Mouse (Mus musculus) forebrain, embryonic 13.5 days (tissue): Measurements from ENCODE around the gene Fam162b. TPM values are rescaled to one million over a fixed set of nuclear protein-coding genes. Genes with fewer than 3 reads are reported as not detected.
A peak's percentile ranks its signal among the peaks of the same experiment; 100 is the strongest.

Experiments used
- ATAC-seq: fragments of 200-750 bp; cut with Nextera tagmentation; 2 replicates; pipeline ENCODE4 v1.8.0; 2017
- H3K27ac ChIP-seq: fragments of 300-500 bp; sonication (generic); 2 replicates; pipeline ENCODE4 v1.5.1; 2015; ENCODE audit warnings: inconsistent platforms, mild to moderate bottlenecking, moderate library complexity
- H3K27me3 ChIP-seq: fragments of 300-500 bp; sonication (generic); 2 replicates; pipeline ENCODE4 v1.6.1; 2015; ENCODE audit warnings: mild to moderate bottlenecking, inconsistent platforms
- H3K36me3 ChIP-seq: fragments of 300-500 bp; sonication (generic); 2 replicates; pipeline ENCODE4 v1.6.1; 2015; ENCODE audit warnings: mild to moderate bottlenecking, inconsistent platforms; ENCODE audit not compliant: poor library complexity, severe bottlenecking
- H3K4me1 ChIP-seq: fragments of 300-500 bp; sonication (generic); 2 replicates; pipeline ENCODE4 v1.6.1; 2015; ENCODE audit warnings: inconsistent platforms
- H3K4me2 ChIP-seq: fragments of 300-500 bp; sonication (generic); 2 replicates; pipeline ENCODE4 v1.6.1; 2015; ENCODE audit warnings: inconsistent platforms, mild to moderate bottlenecking, moderate library complexity
- H3K4me3 ChIP-seq: fragments of 300-500 bp; sonication (generic); 2 replicates; pipeline ENCODE4 v1.5.1; 2015; ENCODE audit warnings: mild to moderate bottlenecking, inconsistent platforms
- H3K9ac ChIP-seq: fragments of 300-500 bp; sonication (generic); 2 replicates; pipeline ENCODE4 v1.6.1; 2015; ENCODE audit warnings: mild to moderate bottlenecking, inconsistent platforms
- H3K9me3 ChIP-seq: fragments of 300-500 bp; sonication (generic); replicated peaks from 2 replicates; pipeline ENCODE4 v1.6.1; 2016; ENCODE audit warnings: inconsistent platforms
- whole genome bisulfite sequencing: fragments of 180-500 bp; shearing (Covaris S2); methylation state at CpG from one replicate; pipeline ENCODE4 v1.1.7; 2015; 5-methylcytosine and 5-hydroxymethylcytosine counted together
- polyA plus RNA-seq: library from polyadenylated mRNA; unstranded; fragments of >200 nt; fragmentation: Nextera tagmentation; extraction: Ambion mirVana; gene quantifications from 2 replicates; pipeline ENCODE4 v1.2.1, GENCODE M21; 2015

Fam162b gene
- polyA plus RNA-seq, 1 experiment from 2014 or later: 3.2 TPM

DNA sequence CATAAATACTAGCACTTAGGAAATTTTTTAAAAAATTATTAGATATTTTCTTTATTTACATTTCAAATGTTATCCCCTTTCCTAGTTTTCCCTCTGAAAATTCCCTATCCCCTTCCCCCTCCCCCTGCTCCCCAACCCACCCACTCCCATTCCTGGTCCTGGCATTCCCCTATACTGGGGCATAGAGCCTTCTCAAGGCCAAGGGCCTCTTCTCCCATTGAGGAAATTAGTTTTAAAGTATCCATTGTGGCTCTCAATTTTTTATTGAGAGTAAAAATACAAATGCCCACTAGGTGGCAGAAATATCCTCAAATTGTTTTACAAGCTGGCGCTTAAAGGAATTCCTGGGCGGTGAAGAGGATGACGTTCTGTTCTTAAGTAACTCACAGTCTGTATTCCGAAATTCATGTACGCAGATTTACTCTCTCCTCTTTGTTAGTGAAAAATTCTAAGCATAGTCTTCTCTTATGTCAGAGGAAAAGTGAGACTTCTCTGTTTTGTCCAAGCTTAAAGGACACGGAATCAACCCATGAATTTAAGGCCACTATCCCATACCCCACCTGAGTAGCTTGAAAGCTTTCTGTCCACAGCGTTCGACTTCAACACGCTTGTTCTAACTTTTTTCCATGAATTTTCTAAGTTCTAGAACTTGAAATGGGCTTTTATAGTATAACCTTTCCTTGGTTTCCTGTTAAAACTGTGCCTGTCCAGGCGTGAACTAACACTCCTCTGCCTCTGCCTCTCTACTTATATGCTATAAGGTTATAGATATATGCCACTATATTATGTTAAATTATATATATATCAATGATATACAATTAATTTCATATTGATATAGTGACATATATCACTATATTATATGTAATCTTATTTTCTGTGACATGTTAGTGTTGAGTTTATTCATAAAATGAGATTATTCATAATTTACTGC is 4.9 kb upstream of the Fam162b start:
- peak; percentile 78 for ATAC-seq
- no peak overlapping the region for H3K4me2 ChIP-seq

DNA sequence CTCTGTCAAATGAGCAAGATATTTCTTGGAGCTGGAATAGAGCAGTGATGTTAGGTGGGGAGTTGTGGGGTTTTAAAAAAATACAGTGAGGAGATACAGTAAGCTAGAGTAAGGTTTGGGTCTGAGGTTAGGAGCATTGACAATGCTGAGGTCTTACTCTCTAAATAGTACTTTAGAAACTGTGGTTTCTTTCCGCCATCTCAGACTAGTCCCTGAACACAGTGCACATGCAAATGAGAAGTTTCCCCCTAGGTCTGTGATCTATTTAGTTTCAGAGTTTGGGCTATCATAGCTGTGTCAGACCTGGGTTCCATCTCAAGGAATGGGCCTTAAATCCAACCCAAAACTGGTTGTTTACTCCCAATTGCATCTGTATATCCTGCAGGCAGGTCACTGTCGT is 1.3 kb upstream of the Fam162b start:
- WGBS: 85% methylated on average over 2 of the region's 2 CpGs
- no peaks in the 10 kb centered on the region for H3K36me3 ChIP-seq

More for the DNA sequence above, 4.9 kb upstream of the Fam162b start:
- Histone ChIP-seq H3K4me3 (no peak overlapping the region), H3K27ac (no peak overlapping the region), H3K27me3 (peaks cover 6% of the 10 kb centered on the region; the same call in 1 of the 2 replicates), H3K9ac (no peak overlapping the region), H3K36me3 (no peaks in the 10 kb centered on the region), H3K4me1 (0 out of 2 replicates have a peak, but pooled peaks cover 2% of the 10 kb centered on the region), H3K9me3 (no peaks in the 10 kb centered on the region)
- WGBS: 42% methylated on average over 10 of the region's 10 CpGs

DNA sequence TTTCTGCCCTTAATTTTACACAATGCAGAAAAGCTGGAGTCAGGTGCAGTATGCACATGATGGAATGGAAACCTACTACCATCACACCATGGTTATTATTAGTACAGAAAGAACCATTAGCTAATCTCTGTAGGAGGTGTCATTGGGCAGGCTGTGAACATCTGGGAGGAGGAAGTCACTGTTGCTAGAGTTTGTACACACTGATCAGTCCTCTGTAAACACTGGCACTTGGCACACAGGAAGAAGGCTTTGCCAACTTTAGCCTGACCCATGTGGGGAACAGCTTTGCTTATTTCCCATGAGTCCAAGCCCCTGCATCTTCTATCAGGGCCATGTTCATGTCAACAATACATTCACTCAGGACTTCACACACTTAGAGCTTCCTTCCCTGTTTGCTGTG is 5.4 kb downstream of the Fam162b start:
- ATAC-seq: no peak
- H3K4me2 ChIP-seq: no peak overlapping the region
- no peaks in the 10 kb centered on the region for H3K9me3 ChIP-seq
- H3K4me3 ChIP-seq: no peak overlapping the region
- no peak overlapping the region for H3K27ac ChIP-seq
- H3K9ac ChIP-seq: no peak overlapping the region
- peaks cover 6% of the 10 kb centered on the region; the same call in 1 of the 2 replicates for H3K27me3 ChIP-seq
- H3K36me3 ChIP-seq: no peaks in the 10 kb centered on the region
- H3K4me1 ChIP-seq: no peaks in the 10 kb centered on the region

More for the DNA sequence above, 1.3 kb upstream of the Fam162b start:
- H3K9me3 ChIP-seq: no peaks in the 10 kb centered on the region
- 0 out of 2 replicates have a peak, but pooled peaks cover 4% of the 10 kb centered on the region for H3K4me1 ChIP-seq
- H3K27ac ChIP-seq: no peak overlapping the region
- no peak overlapping the region for H3K4me2 ChIP-seq
- H3K9ac ChIP-seq: no peak overlapping the region
- no peak overlapping the region for H3K4me3 ChIP-seq
- H3K27me3 ChIP-seq: peaks cover 11% of the 10 kb centered on the region
- no peak for ATAC-seq

DNA sequence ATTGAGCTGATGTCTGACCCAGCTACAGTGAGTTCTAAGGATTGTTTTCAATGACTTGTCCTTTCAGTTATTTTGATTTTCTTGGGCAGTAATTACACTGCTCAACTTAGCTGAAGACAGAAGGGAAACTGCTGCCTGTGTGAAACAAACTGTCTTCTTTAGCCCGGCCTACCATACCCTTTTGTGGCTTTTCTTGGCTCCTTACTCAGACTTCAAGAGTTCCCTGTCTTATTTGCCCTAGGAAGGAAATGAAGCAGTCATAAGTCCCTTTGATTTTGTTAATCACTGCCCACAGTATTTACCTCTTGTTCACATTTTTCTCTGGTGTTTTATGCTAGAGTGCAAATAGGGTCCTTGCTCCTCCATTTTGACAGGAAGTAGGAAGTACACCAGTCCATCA is 5.9 kb downstream of the Fam162b start:
- Histone ChIP-seq H3K4me1 (no peaks in the 10 kb centered on the region), H3K27me3 (0 out of 2 replicates have a peak, but pooled peaks cover under 1% of the 10 kb centered on the region), H3K9me3 (no peaks in the 10 kb centered on the region), H3K9ac (no peak overlapping the region), H3K27ac (no peak overlapping the region), H3K4me2 (no peak overlapping the region), H3K36me3 (no peaks in the 10 kb centered on the region), H3K4me3 (no peak overlapping the region)
- WGBS: 50% methylated on average over 1 of the region's 1 CpGs
- no peak for ATAC-seq

DNA sequence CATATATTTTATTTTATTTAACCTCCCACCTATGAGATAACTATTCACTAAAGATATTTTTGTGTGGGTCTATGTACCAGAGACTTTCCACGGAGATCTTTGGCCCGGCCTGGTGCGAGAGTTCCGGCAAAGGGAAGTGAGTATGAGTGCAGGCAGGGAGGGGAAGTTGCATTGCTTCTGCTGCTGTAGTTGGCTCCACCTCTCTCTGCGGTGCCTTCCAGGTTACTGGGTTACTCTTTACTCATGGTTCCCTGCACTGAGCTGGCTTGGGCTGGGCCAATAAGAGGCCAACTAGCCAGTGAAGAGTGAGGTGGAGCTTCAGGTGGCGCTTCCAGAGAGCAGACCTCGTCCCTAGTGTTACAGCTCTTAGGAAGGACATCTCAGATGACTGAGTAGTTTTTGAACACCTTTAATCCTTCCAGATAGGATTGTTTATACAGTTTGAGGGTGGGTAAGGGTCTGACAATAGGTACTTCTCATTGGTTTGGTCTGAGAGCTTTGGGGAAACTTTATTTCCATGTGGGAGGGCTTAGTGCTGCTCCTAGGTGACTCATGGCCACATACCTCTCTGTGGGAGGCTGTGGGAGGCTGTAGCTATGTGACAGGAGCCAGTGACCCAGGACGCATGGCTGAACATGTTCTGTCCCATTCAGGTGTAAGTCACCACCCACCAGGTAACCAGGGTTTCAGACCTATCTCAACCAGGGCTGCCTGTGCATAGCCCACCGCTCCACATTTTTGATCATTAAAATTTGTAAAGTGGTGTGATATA is 18.9 kb downstream of the Fam162b start:
- Histone ChIP-seq H3K27ac (no peak overlapping the region), H3K9me3 (no peaks in the 10 kb centered on the region), H3K27me3 (no peaks in the 10 kb centered on the region), H3K4me2 (no peak overlapping the region), H3K4me3 (no peak overlapping the region), H3K9ac (no peak overlapping the region), H3K4me1 (no peaks in the 10 kb centered on the region), H3K36me3 (no peaks in the 10 kb centered on the region)
- WGBS: 73% methylated on average over 9 of the region's 9 CpGs
- ATAC-seq: no peak

DNA sequence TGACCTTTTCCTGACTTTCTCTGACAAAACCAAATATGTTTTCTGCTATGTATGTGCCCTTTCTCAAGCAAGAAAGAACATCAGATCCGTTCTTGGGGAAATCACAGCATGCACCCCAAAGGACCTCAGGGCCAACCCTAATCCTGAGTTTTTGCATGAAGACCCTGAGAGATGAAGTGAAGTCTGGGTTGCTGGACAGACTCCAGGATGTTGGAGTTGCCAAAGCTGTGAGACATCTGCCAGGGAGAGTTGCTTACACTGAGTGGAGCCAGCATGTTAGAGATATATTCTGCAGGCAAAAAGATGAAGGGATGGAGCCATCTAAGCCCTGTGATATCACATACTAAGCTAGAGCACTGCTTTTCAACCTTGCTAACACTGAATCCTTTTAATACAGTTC is 34.3 kb downstream of the Fam162b start:
- WGBS: 91% methylated on average over 1 of the region's 1 CpGs

DNA sequence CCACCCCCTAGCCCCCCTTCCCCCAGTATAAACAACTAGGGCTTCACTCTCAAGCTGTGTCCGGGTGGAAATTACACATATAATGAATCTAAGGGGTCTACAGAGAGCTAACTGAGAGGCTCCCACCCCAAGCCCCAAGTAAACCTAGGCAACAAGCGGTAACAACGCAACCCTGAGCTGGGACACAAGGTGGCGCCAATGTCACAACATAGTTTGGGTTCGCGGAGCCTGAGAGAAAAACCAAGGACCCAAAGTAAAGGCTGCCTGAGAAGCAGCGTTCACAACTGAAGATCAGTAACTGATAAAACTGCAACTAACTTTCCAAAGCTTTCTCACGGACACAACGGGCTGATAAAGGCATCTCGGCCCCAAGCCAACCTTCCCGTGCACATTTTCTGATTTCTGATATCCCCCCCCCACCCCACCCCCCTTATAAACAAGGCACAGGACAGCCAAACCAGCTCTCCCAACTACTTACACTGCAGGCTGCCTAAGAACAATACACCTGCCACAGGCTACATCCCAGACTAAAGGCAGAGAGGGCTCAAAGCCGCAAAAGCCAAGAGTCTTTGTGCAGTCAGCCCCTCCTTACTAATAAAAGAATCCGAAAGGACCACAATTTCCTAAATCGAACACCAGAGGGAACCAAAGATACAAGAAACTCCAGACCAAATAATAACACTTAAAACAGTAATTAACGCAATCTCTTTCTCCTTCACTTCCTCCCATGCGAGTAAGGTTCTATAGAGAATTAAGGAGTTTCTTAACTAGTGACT is 36.8 kb downstream of the Fam162b start:
- no peaks in the 10 kb centered on the region for H3K27me3 ChIP-seq
- H3K36me3 ChIP-seq: no peaks in the 10 kb centered on the region
- 2% methylated on average over 16 of the region's 16 CpGs for WGBS
- H3K27ac ChIP-seq: peak overlapping the region; percentile 49
- H3K9ac ChIP-seq: peak overlapping the region; percentile 51
- no peaks in the 10 kb centered on the region for H3K9me3 ChIP-seq
- ATAC-seq: peak; percentile 94
- peak overlapping the region; percentile 42 for H3K4me3 ChIP-seq
- H3K4me2 ChIP-seq: peak overlapping the region; percentile 70
- H3K4me1 ChIP-seq: no peaks in the 10 kb centered on the region

More for the DNA sequence above, 34.3 kb downstream of the Fam162b start:
- H3K27me3 ChIP-seq: no peaks in the 10 kb centered on the region
- no peaks in the 10 kb centered on the region for H3K9me3 ChIP-seq
- H3K27ac ChIP-seq: no peak overlapping the region
- H3K4me3 ChIP-seq: no peak overlapping the region
- H3K4me2 ChIP-seq: no peak overlapping the region
- no peaks in the 10 kb centered on the region for H3K36me3 ChIP-seq
- no peak for ATAC-seq
- H3K4me1 ChIP-seq: no peaks in the 10 kb centered on the region
- H3K9ac ChIP-seq: no peak overlapping the region

Other genes with a start within 250 kb of the Fam162b start
- gene Gm49339, start 109.9 kb downstream of the Fam162b start, polyA plus RNA-seq: 0.25 TPM in 1 of 2 replicates, not detected in the other
- 0.11 TPM in 1 of 2 replicates, not detected in the other for gene Lilr4b, start 109.9 kb downstream of the Fam162b start, polyA plus RNA-seq
- 0.25 and 0.45 TPM in 2 replicates for gene Lilrb4a, start 99.6 kb downstream of the Fam162b start, polyA plus RNA-seq
- gene Gprc6a, start 40.9 kb upstream of the Fam162b start, polyA plus RNA-seq: not detected in 2 replicates
- not detected in 2 replicates for gene Rfx6, start 87.2 kb upstream of the Fam162b start, polyA plus RNA-seq